ENCODE assay signal across 19 mouse cellular contexts in the genomic region with DNA sequence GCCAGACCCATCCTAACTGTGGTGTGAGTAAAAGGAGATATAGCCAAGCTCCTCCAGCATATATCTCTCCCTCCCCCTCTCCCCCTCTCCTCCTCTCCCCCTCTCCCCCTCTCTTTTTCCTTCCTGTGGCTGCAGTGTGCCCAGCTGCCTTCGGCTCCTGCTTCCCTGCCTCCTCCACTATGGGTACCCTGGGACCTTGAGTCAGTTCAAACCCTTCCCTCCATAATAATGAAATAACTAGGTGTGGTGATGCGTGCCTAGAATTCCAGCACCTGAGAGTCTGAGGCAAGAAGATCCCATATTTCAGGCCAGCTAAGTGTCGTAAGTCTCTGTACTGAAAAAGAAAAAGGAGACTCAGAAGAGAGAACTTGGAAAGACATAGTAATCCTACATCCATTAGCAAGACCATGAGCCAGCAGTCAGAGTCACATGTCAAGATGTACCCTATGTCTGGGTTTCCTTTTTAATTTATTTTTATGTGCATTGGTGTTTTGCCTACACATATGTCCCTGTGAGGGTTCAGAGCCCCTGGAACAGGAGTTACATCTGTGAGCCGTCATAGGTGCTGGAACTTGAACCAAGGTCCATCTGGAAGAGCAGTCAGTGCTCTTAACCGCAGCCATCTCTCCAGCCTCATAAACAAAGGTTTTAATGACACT.
"Had no signal": no experiment of that assay in that cellular context is flagged by ENCODE, and none has a peak within 500 bp of the region (broad histone marks: within the 10 kb centered on the region; RNA-seq: fewer than 3 reads in every experiment).

No protein-coding gene starts in this region.

- DNase-seq: lung, adult 18-20 months; lung, embryonic 14.5 days; lung, postnatal 10 days; lung, postnatal 4 days; midbrain, embryonic 14.5 days; retina, postnatal 1 day; right cerebral cortex, adult 18-20 months; right cerebral cortex, postnatal 25 days; right cerebral cortex, postnatal 4 days; spleen, adult 18-20 months; thymus, adult 18-20 months; thymus, postnatal 14 days; thymus, postnatal 36 days had no signal

- H3K4me2 ChIP-seq: lung, embryonic 14.5 days; midbrain, embryonic 12.5 days; neural tube, embryonic 13.5 days; neural tube, embryonic 15.5 days had no signal

- H3K27ac ChIP-seq: midbrain, embryonic 10.5 days; midbrain, embryonic 12.5 days; neural tube, embryonic 13.5 days; neural tube, embryonic 15.5 days had no signal

- H3K36me3 ChIP-seq: midbrain, embryonic 10.5 days; midbrain, embryonic 12.5 days; neural tube, embryonic 13.5 days; neural tube, embryonic 15.5 days had no signal

- H3K4me3 ChIP-seq: midbrain, embryonic 10.5 days; midbrain, embryonic 12.5 days; myocyte; neural tube, embryonic 13.5 days; neural tube, embryonic 15.5 days had no signal

- ATAC-seq: midbrain, embryonic 16.5 days had no signal

- H3K27me3 ChIP-seq: midbrain, embryonic 12.5 days; neural tube, embryonic 13.5 days; neural tube, embryonic 15.5 days had no signal

- H3K4me1 ChIP-seq: midbrain, embryonic 10.5 days; midbrain, embryonic 12.5 days; neural tube, embryonic 13.5 days; neural tube, embryonic 15.5 days had no signal

- H3K9ac ChIP-seq: lung, embryonic 14.5 days; midbrain, embryonic 12.5 days; neural tube, embryonic 13.5 days; neural tube, embryonic 15.5 days had no signal

- H3K9me3 ChIP-seq: midbrain, embryonic 10.5 days; midbrain, embryonic 12.5 days; neural tube, embryonic 13.5 days; neural tube, embryonic 15.5 days had no signal
